Mouse (Mus musculus) hindbrain, embryonic 15.5 days (tissue): ENCODE data around the gene 0610010K14Rik. TPM values are rescaled to one million over a fixed set of nuclear protein-coding genes. Genes with fewer than 3 reads are reported as not detected.

Experiments
- ATAC-seq: fragments of 200-750 bp; cut with Nextera tagmentation; 2 replicates; pipeline ENCODE4 v1.8.0; 2017; ENCODE audit warnings: low read depth, moderate number of reproducible peaks, moderate TSS enrichment; ENCODE audit not compliant: low FRiP score
- H3K27ac ChIP-seq: fragments of 300-500 bp; sonication (generic); replicated peaks from 2 replicates; pipeline ENCODE4 v1.5.1; 2015; ENCODE audit warnings: mild to moderate bottlenecking, inconsistent platforms
- H3K27me3 ChIP-seq: fragments of 300-500 bp; sonication (generic); 2 replicates; pipeline ENCODE4 v1.6.1; 2015; ENCODE audit warnings: control low read depth, inconsistent platforms
- H3K36me3 ChIP-seq: fragments of 300-500 bp; sonication (generic); 2 replicates; pipeline ENCODE4 v1.6.1; 2015; ENCODE audit warnings: control low read depth, inconsistent platforms
- H3K4me1 ChIP-seq: fragments of 300-500 bp; sonication (generic); replicated peaks from 2 replicates; pipeline ENCODE4 v1.6.1; 2015; ENCODE audit warnings: control low read depth, inconsistent platforms
- H3K4me2 ChIP-seq: fragments of 300-500 bp; sonication (generic); 2 replicates; pipeline ENCODE4 v1.6.1; 2015; ENCODE audit warnings: moderate library complexity, mild to moderate bottlenecking, inconsistent platforms
- H3K4me3 ChIP-seq: fragments of 300-500 bp; sonication (generic); 2 replicates; pipeline ENCODE4 v1.5.1; 2015; ENCODE audit warnings: mild to moderate bottlenecking, inconsistent platforms
- H3K9ac ChIP-seq: fragments of 300-500 bp; sonication (generic); 2 replicates; pipeline ENCODE4 v1.6.1; 2015; ENCODE audit warnings: inconsistent platforms
- H3K9me3 ChIP-seq: fragments of 300-500 bp; sonication (generic); 2 replicates; pipeline ENCODE4 v1.6.1; 2016; ENCODE audit warnings: control low read depth, inconsistent platforms
- WGBS: fragments of 180-500 bp; shearing (Covaris S2); methylation state at CpG from one replicate; pipeline ENCODE4 v1.1.7; 2015; 5-methylcytosine and 5-hydroxymethylcytosine counted together
- microRNA counts: library from miRNA; unstranded; fragments of <30 nt; microRNA quantifications from one replicate; lab custom pipeline; 2016
- microRNA-seq: library from miRNA; unstranded; fragments of <30 nt; microRNA quantifications from one replicate; pipeline ENCODE4, GENCODE M21; 2016
- polyA plus RNA-seq: library from polyadenylated mRNA; unstranded; fragments of >200 nt; fragmentation: Nextera tagmentation; extraction: Ambion mirVana; gene quantifications from 2 replicates; pipeline ENCODE4 v1.2.1, GENCODE M21; 2015

Gene 0610010K14Rik
- polyA plus RNA-seq, 1 experiment from 2014 or later, result 175 TPM

- no peak overlapping the region for H3K9ac ChIP-seq
- no peaks in the 10 kb centered on the region for H3K36me3 ChIP-seq
- H3K9me3 ChIP-seq, result no peaks in the 10 kb centered on the region
- WGBS, result 87% methylated on average over 6 of the region's 6 CpGs
- H3K4me3 ChIP-seq, result no peak overlapping the region
- H3K4me1 ChIP-seq, result no peaks in the 10 kb centered on the region
- ATAC-seq, result no peak
- no peak overlapping the region for H3K27ac ChIP-seq
- no peaks in the 10 kb centered on the region for H3K27me3 ChIP-seq
- no peak overlapping the region for H3K4me2 ChIP-seq
These were observed 46.5 kb downstream of the 0610010K14Rik start for GRCm38 (mm10) chr11:70191188-70191587.

GRCm38 (mm10) chr11:70189319-70190134, 48.2 kb downstream of the 0610010K14Rik start:
- Histone ChIP-seq H3K36me3 (no peaks in the 10 kb centered on the region), H3K4me3 (no peak overlapping the region), H3K4me2 (no peak overlapping the region), H3K27me3 (no peaks in the 10 kb centered on the region), H3K4me1 (no peaks in the 10 kb centered on the region), H3K9me3 (no peaks in the 10 kb centered on the region), H3K27ac (no peak overlapping the region; the same call in 1 of the 2 replicates), H3K9ac (no peak overlapping the region)
- no peak for ATAC-seq
- 74% methylated on average over 28 of the region's 28 CpGs for WGBS

MicroRNAs within 50 kb of the gene (microRNA counts, 519-probe panel; counts per million panel counts)
- microRNA mmu-miR-195 (lab: Ali Mortazavi, UCI) (not detected), microRNA mmu-miR-497 (lab: Ali Mortazavi, UCI) (2,211 counts per million, percentile 26 among the panel's probes with 10 or more counts)

Small RNA genes lying within 50 kb of the gene (microRNA-seq; reads per million reads assigned to microRNA genes)
- gene Mir195a (353 reads per million, percentile 67 among the genes with 10 or more reads in this experiment), gene Mir497 (not detected), gene Mir497b (not detected)

Other genes with a start within 250 kb of the 0610010K14Rik start
- 561 and 571 TPM in 2 replicates for gene Gabarap, start 246.8 kb downstream of the 0610010K14Rik start, polyA plus RNA-seq
- gene Phf23, start 242.1 kb downstream of the 0610010K14Rik start, polyA plus RNA-seq, result 56.1 and 62.2 TPM in 2 replicates
- gene Dvl2, start 237.3 kb downstream of the 0610010K14Rik start, polyA plus RNA-seq, result 26.4 and 28.7 TPM in 2 replicates
- 58.0 and 62.2 TPM in 2 replicates for gene Acadvl, start 222.5 kb downstream of the 0610010K14Rik start, polyA plus RNA-seq
- gene Dlg4, start 221.0 kb downstream of the 0610010K14Rik start, polyA plus RNA-seq, result 23.8 and 24.1 TPM in 2 replicates
- 2.8 and 4.7 TPM in 2 replicates for gene Asgr1, start 183.8 kb downstream of the 0610010K14Rik start, polyA plus RNA-seq
- not detected in 2 replicates for gene Asgr2, start 145.3 kb downstream of the 0610010K14Rik start, polyA plus RNA-seq
- 1.4 and 1.6 TPM in 2 replicates for gene Mgl2, start 107.6 kb downstream of the 0610010K14Rik start, polyA plus RNA-seq
- gene Clec10a, start 81.7 kb downstream of the 0610010K14Rik start, polyA plus RNA-seq, result 0.64 and 1.3 TPM in 2 replicates
- gene Slc16a11, start 25.2 kb downstream of the 0610010K14Rik start, polyA plus RNA-seq, result 7.6 and 8.1 TPM in 2 replicates
- gene Slc16a13, start 16.9 kb downstream of the 0610010K14Rik start, polyA plus RNA-seq, result 14.3 and 16.5 TPM in 2 replicates
- 5.5 and 5.6 TPM in 2 replicates for gene Bcl6b, start 8.1 kb downstream of the 0610010K14Rik start, polyA plus RNA-seq
- 13.7 TPM in 2 replicates for gene Gm21988, start 1.9 kb upstream of the 0610010K14Rik start, polyA plus RNA-seq
- gene Rnasek, start 1.9 kb upstream of the 0610010K14Rik start, polyA plus RNA-seq, result 394 and 408 TPM in 2 replicates
- gene Alox12, start 17.4 kb upstream of the 0610010K14Rik start, polyA plus RNA-seq, result 1.2 and 1.7 TPM in 2 replicates
- gene Alox12e, start 84.7 kb upstream of the 0610010K14Rik start, polyA plus RNA-seq, result 0.08 TPM in 1 of 2 replicates, not detected in the other
- not detected in 2 replicates for gene Alox15, start 114.1 kb upstream of the 0610010K14Rik start, polyA plus RNA-seq
- gene Pelp1, start 172.1 kb upstream of the 0610010K14Rik start, polyA plus RNA-seq, result 30.7 and 33.6 TPM in 2 replicates
- gene Arrb2, start 194.7 kb upstream of the 0610010K14Rik start, polyA plus RNA-seq, result 50.3 and 57.5 TPM in 2 replicates
- gene Med11, start 214.0 kb upstream of the 0610010K14Rik start, polyA plus RNA-seq, result 45.6 and 49.2 TPM in 2 replicates
- gene Zmynd15, start 221.5 kb upstream of the 0610010K14Rik start, polyA plus RNA-seq, result 0.77 and 0.90 TPM in 2 replicates
- 5.2 and 6.1 TPM in 2 replicates for gene Cxcl16, start 222.1 kb upstream of the 0610010K14Rik start, polyA plus RNA-seq